Mouse (Mus musculus) kidney, adult 8-10 months (tissue): ENCODE data around the gene Aff4.

Experiments
- DNase-seq, 2 experiments: peaks; one replicate each; pipeline ENCODE4 v3.0.0; 2022

Aff4 gene

DNA sequence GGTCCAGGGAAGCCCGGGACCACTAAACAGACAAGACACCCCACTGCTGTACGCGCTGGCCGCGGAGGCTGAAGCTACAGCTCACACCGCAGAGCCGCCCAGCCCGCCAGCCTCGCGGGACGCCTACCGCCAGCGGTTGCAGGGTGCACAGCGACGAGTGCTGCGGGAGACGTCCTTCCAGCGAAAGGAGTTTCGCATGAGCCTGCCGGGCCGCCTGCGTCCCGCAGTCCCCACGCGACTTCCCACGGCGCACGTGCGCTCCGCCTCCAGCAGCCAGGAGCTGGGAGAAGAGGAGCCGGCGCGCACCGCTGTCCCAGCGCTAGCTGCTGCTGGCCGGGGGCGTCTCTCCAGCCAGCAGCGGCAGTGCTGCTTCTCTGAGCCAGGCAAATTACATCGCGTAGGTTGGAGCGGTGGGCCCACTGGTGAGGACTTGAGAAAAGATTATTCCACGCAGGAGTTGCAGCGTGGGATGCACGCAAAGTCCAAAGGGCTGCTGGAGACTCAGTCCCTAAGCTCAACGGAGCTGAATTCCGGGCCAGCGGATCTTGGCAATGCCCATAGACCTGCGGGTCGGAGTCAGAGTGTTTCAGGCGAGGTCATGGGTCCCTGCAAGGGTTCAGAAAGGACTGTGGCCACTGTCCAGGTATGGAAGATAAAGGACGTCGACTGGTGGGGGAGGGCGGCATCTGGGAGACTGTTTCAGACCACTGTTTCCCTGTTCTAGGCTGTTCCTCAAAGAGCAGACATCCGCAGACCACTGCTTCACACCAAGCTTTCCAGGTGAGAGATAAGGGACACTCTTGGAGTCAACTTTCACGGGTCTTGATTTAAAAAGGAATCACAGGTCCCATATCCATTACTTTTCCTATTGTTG, 113.2 kb downstream of the Aff4 start:
- DNase-seq, result peak in 1 of 2 experiments; percentile 35

GRCm38 (mm10) chr11:53466231-53466971, 115.8 kb downstream of the Aff4 start:
- DNase-seq, result peak; percentile 65 to 82

- no peak for DNase-seq
Measured at GRCm38 (mm10) chr11:53469294-53469967, 118.8 kb downstream of the Aff4 start.

DNA sequence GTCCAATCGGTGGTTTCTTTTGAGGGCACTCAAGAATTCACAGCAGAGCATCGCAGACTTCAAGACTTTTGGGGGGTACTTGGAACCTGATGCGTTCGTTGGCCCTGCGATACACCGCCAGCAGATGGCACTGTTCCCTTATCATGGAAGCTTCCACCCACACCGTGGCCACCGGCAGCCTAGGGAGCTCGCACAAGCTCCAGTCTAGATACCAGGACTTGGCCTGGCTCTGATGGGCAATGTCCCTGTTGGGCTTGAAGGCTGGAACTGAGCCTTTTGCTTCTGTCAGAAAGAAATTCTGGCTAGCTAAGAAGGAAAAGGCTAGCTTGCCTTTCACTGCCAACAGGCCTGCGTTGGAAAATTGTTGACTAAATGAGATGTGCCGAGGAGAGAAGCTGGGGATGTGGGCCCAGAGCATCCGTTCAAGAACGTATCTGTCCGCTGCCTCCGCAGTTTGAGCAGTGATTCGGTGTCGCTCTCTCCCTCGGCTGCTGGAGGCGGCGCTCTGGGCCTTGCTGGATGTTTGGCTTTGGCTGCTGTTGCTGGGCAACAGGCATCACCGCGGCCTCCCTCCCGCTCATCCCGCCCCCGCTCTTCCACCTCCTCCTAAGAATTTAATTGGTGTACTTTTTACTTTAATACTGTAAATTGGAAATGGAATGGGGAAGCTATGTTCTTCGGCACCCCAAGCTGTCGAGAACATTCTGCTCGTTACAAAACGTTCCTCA, 119.5 kb downstream of the Aff4 start, which contains the start of gene Gm9837:
Gene Gm9837, minus strand, starts transcription at position 512 of the 728 bp plus-strand sequence.
- DNase-seq, result peak; percentile 73 to 89
